Mouse (Mus musculus) embryonic facial prominence, embryonic 13.5 days (tissue): Measurements from ENCODE around the gene Ptk7. TPM values are rescaled to one million over a fixed set of nuclear protein-coding genes. Genes with fewer than 3 reads are reported as not detected.
"Not testable (repeated sequence)": the region's sequence is repeated elsewhere in the genome, so short reads cannot be mapped to it uniquely, and the experiment has no call there.

Experiments
- ATAC-seq: fragments of 200-750 bp; cut with Nextera tagmentation; 2 replicates; pipeline ENCODE4 v1.8.0; 2017; ENCODE audit warnings: low read depth; ENCODE audit not compliant: insufficient number of reproducible peaks, insufficient read depth, low FRiP score, low TSS enrichment
- H3K27ac ChIP-seq: fragments of 300-500 bp; sonication (generic); 2 replicates; pipeline ENCODE4 v1.5.1; 2015; ENCODE audit warnings: moderate library complexity, mild to moderate bottlenecking, inconsistent platforms
- H3K27me3 ChIP-seq: fragments of 300-500 bp; sonication (generic); 2 replicates; pipeline ENCODE4 v1.6.1; 2015; ENCODE audit warnings: mild to moderate bottlenecking, inconsistent platforms
- H3K36me3 ChIP-seq: fragments of 300-500 bp; sonication (generic); 2 replicates; pipeline ENCODE4 v1.6.1; 2015; ENCODE audit warnings: mild to moderate bottlenecking, inconsistent platforms
- H3K4me1 ChIP-seq: fragments of 300-500 bp; sonication (generic); 2 replicates; pipeline ENCODE4 v1.6.1; 2015; ENCODE audit warnings: inconsistent platforms
- H3K4me2 ChIP-seq: fragments of 300-500 bp; sonication (generic); 2 replicates; pipeline ENCODE4 v1.6.1; 2015; ENCODE audit warnings: moderate library complexity, mild to moderate bottlenecking, inconsistent platforms
- H3K4me3 ChIP-seq: fragments of 300-500 bp; sonication (generic); 2 replicates; pipeline ENCODE4 v1.5.1; 2015; ENCODE audit warnings: mild to moderate bottlenecking, inconsistent platforms
- H3K9ac ChIP-seq: fragments of 300-500 bp; sonication (generic); 2 replicates; pipeline ENCODE4 v1.6.1; 2015; ENCODE audit warnings: mild to moderate bottlenecking, inconsistent platforms
- H3K9me3 ChIP-seq: fragments of 300-500 bp; sonication (generic); 2 replicates; pipeline ENCODE4 v1.6.1; 2016; ENCODE audit warnings: inconsistent platforms
- WGBS: fragments of 180-500 bp; shearing (Covaris S2); methylation state at CpG from one replicate; pipeline ENCODE4 v1.1.7; 2015; ENCODE audit warnings: mixed read lengths; 5-methylcytosine and 5-hydroxymethylcytosine counted together
- polyA plus RNA-seq: library from polyadenylated mRNA; unstranded; fragments of >200 nt; fragmentation: Nextera tagmentation; extraction: Ambion mirVana; gene quantifications from 2 replicates; pipeline ENCODE4 v1.2.1, GENCODE M21; 2015

Ptk7 gene
- polyA plus RNA-seq, 1 experiment from 2014 or later: 148 TPM

DNA sequence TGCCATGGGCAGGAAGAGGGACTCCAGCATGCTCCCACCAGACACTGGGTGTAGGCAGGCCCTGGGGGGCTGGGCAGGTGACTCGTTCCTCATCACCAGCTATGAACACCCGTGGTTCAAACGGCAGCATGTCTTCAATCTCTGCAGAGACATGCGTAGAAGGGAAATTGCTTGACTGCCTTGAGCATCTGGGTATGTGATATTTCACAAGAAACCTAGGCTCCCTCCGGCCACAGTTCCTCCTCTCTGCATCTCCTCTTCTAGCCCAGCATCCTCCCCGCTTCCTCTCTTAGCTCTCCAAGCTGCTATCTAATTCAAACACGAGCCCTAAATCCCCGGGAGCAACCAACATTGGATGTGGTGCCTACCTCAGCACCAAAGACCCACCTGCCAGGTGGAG, 43.0 kb downstream of the Ptk7 start:
- Histone ChIP-seq H3K4me1 (no peaks in the 10 kb centered on the region), H3K4me3 (no peak overlapping the region), H3K9ac (no peak overlapping the region), H3K36me3 (peaks cover 91% of the 10 kb centered on the region), H3K27me3 (no peaks in the 10 kb centered on the region), H3K27ac (no peak overlapping the region), H3K4me2 (no peak overlapping the region), H3K9me3 (no peaks in the 10 kb centered on the region)
- WGBS: 95% methylated on average over 8 of the region's 8 CpGs
- ATAC-seq: no peak

DNA sequence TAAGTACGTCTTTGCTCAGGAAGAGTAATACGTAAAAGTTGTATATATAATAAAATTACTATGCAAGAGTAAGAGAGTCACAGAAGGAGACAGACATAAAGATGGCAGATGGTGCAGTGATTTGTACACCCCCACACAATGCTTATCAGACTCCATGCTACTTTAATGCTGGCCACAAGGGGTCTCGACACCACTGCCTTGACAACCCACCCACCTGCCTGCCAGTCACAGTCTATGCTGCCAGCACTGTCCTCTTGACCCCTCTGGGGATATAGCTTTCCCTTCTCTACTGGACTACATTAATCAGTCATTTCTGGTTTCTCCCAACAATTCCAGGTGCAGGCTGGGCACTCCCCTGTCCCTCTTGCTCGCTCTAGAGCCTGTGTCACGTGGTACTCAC, 50.7 kb downstream of the Ptk7 start:
- 78% methylated on average over 5 of the region's 5 CpGs for WGBS
- peaks cover 91% of the 10 kb centered on the region for H3K36me3 ChIP-seq
- ATAC-seq: no peak

GRCm38 (mm10) chr17:46576070-46576469, 53.2 kb downstream of the Ptk7 start:
- no peaks in the 10 kb centered on the region for H3K4me1 ChIP-seq
- H3K27me3 ChIP-seq: no peaks in the 10 kb centered on the region
- no peak overlapping the region for H3K9ac ChIP-seq
- H3K27ac ChIP-seq: no peak overlapping the region
- H3K4me2 ChIP-seq: no peak overlapping the region
- no peaks in the 10 kb centered on the region for H3K9me3 ChIP-seq
- no peak overlapping the region for H3K4me3 ChIP-seq
- ATAC-seq: no peak
- WGBS: 86% methylated on average over 13 of the region's 13 CpGs
- peaks cover 94% of the 10 kb centered on the region for H3K36me3 ChIP-seq

More for the DNA sequence above, 50.7 kb downstream of the Ptk7 start:
- Histone ChIP-seq H3K9me3 (no peaks in the 10 kb centered on the region), H3K27ac (no peak overlapping the region), H3K4me2 (no peak overlapping the region), H3K4me3 (no peak overlapping the region), H3K27me3 (no peaks in the 10 kb centered on the region), H3K4me1 (no peaks in the 10 kb centered on the region), H3K9ac (no peak overlapping the region)

- Histone ChIP-seq H3K4me1 (no peaks in the 10 kb centered on the region), H3K9me3 (no peaks in the 10 kb centered on the region), H3K36me3 (peaks cover 94% of the 10 kb centered on the region), H3K4me2 (no peak overlapping the region), H3K27me3 (no peaks in the 10 kb centered on the region), H3K27ac (no peak overlapping the region), H3K4me3 (no peak overlapping the region), H3K9ac (no peak overlapping the region)
- ATAC-seq: no peak
- WGBS: 92% methylated on average over 7 of the region's 7 CpGs
Measured at GRCm38 (mm10) chr17:46574535-46574934, 54.8 kb downstream of the Ptk7 start.

DNA sequence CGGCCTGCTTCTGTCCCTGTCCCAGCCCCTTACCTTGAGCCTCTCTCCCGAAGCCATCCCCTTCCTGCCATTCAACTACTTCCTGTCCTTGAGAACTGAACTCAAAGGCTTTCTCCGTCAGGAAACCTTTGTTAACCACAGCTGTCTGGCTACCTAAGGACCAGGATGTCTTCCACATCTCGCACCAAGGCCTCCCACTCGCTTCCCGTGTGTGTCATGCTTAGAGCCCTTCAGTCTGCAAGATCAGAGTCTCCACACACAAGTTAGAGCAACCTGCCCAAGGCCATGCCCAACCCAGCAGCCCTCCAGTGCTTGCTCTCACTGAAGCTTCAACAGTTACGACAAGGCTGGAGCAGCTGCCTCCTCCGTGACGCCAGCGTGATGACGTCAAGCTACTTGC, 58.3 kb downstream of the Ptk7 start:
- H3K27me3 ChIP-seq: no peaks in the 10 kb centered on the region
- no peak overlapping the region for H3K4me2 ChIP-seq
- no peaks in the 10 kb centered on the region for H3K9me3 ChIP-seq
- no peak overlapping the region for H3K9ac ChIP-seq
- H3K27ac ChIP-seq: 0 out of 2 replicates have a peak overlapping the region, but pooled peaks have one; percentile 22
- peaks cover 96% of the 10 kb centered on the region for H3K36me3 ChIP-seq
- no peaks in the 10 kb centered on the region for H3K4me1 ChIP-seq
- 80% methylated on average over 11 of the region's 11 CpGs for WGBS
- ATAC-seq: no peak
- no peak overlapping the region for H3K4me3 ChIP-seq

GRCm38 (mm10) chr17:46559146-46559545, 70.2 kb downstream of the Ptk7 start:
- no peak overlapping the region for H3K4me2 ChIP-seq
- no peak overlapping the region for H3K4me3 ChIP-seq
- ATAC-seq: no peak
- peaks cover 20% of the 10 kb centered on the region for H3K4me1 ChIP-seq
- no peaks in the 10 kb centered on the region for H3K9me3 ChIP-seq
- H3K9ac ChIP-seq: no peak overlapping the region
- peaks cover 14% of the 10 kb centered on the region for H3K36me3 ChIP-seq
- no peak overlapping the region for H3K27ac ChIP-seq
- H3K27me3 ChIP-seq: no peaks in the 10 kb centered on the region
- 92% methylated on average over 6 of the region's 6 CpGs for WGBS

- no peaks in the 10 kb centered on the region for H3K9me3 ChIP-seq
- no peak for ATAC-seq
- 85% methylated on average over 5 of the region's 5 CpGs for WGBS
Measured at GRCm38 (mm10) chr17:46558151-46558550, 71.2 kb downstream of the Ptk7 start.

GRCm38 (mm10) chr17:46557321-46557720, 72.0 kb downstream of the Ptk7 start:
- Histone ChIP-seq H3K4me1 (peaks cover 37% of the 10 kb centered on the region), H3K27ac (peak overlapping the region; percentile 96), H3K4me3 (peak overlapping the region; percentile 95), H3K4me2 (peak overlapping the region; percentile 94)
- ATAC-seq, H3K9me3 ChIP-seq, H3K9ac ChIP-seq, H3K36me3 ChIP-seq, H3K27me3 ChIP-seq: not testable (repeated sequence)

More at GRCm38 (mm10) chr17:46558151-46558550, 71.2 kb downstream of the Ptk7 start:
- Histone ChIP-seq H3K27ac (no peak overlapping the region), H3K9ac (no peak overlapping the region), H3K4me3 (no peak overlapping the region), H3K36me3 (peaks cover 4% of the 10 kb centered on the region), H3K4me1 (peaks cover 30% of the 10 kb centered on the region), H3K4me2 (no peak overlapping the region), H3K27me3 (no peaks in the 10 kb centered on the region)

GRCm38 (mm10) chr17:46556584-46556945, 72.7 kb downstream of the Ptk7 start:
- ATAC-seq: 0 out of 2 replicates have a peak, but pooled peaks have one; percentile 0
- peaks cover 42% of the 10 kb centered on the region for H3K4me1 ChIP-seq
- no peaks in the 10 kb centered on the region for H3K27me3 ChIP-seq

DNA sequence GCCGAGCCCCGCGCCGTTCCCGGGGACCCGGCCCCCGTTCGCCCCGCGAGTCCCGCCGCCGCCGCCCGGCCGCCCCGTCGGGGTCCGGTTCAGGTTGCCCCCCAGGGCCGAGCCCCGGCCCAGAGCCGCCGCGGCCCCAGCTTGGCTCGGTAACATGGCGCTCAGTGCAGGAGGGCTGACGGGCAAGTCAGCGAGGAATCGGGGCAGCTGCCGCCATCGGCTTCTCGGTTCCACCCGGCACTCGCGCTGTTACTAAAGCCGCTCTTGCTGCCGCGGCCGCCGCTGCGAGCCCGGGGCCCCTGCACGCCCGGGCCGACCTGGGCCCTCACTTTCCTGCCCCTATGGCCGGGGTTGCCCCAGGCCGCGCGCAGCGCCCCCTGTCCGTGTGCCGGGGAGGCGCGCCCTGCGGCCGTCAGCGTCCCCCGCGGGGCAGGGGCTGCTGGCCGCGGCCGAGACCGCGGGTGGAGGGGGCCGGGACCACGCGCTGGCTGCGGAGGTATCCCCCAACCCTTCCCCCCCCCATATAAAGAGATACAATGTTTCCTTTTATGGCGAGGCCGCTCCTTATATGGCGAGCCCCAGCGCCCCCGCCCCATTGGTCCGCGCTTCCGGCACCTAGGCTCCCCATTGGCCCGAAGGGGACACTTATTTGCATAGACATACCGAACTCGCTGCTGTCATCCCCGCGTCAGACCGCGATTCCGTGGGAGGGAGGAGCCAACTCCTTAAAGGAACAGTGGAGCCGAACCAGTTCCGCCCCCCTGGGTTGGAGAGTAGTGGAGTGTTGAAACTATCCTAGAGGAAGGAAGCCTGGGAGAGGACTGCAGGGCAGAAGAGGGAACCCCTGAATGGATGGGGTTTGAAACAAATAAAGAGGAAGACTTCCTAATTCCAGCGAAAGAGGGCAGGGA, 73.4 kb downstream of the Ptk7 start, which contains the start of gene Srf:
Gene Srf, minus strand, starts transcription at position 503 of the 911 bp plus-strand sequence.
- Histone ChIP-seq H3K9ac (peak within 1 kb of the TSS; percentile 100), H3K4me1 (peaks cover 42% of the 10 kb centered on the region), H3K27ac (peak within 1 kb of the TSS; percentile 96), H3K9me3 (no peaks in the 10 kb centered on the region), H3K36me3 (peaks cover 14% of the 10 kb centered on the region), H3K4me2 (peak within 1 kb of the TSS; percentile 94), H3K27me3 (no peaks in the 10 kb centered on the region), H3K4me3 (peak within 1 kb of the TSS; percentile 95)
- peak; percentile 94 for ATAC-seq
- WGBS: under 1% methylated on average over 81 of the region's 87 CpGs

More at GRCm38 (mm10) chr17:46556584-46556945, 72.7 kb downstream of the Ptk7 start:
- Histone ChIP-seq H3K36me3 (peaks cover 8% of the 10 kb centered on the region), H3K9ac (peak overlapping the region; percentile 74), H3K4me3 (peak overlapping the region; percentile 95), H3K27ac (peak overlapping the region; percentile 96), H3K4me2 (peak overlapping the region; percentile 94), H3K9me3 (no peaks in the 10 kb centered on the region)
- under 1% methylated on average over 11 of the region's 11 CpGs for WGBS

GRCm38 (mm10) chr17:46554977-46555672, 74.2 kb downstream of the Ptk7 start:
- no peaks in the 10 kb centered on the region for H3K27me3 ChIP-seq
- H3K4me2 ChIP-seq: peak overlapping the region; percentile 94
- under 1% methylated on average over 71 of the region's 75 CpGs for WGBS
- H3K4me3 ChIP-seq: peak overlapping the region; percentile 95
- H3K9ac ChIP-seq: peak overlapping the region; percentile 100
- ATAC-seq: no peak
- H3K4me1 ChIP-seq: peaks cover 42% of the 10 kb centered on the region
- H3K27ac ChIP-seq: peak overlapping the region; percentile 96
- peaks cover 22% of the 10 kb centered on the region for H3K36me3 ChIP-seq
- H3K9me3 ChIP-seq: no peaks in the 10 kb centered on the region
